Mouse (Mus musculus) ES-E14 (cell line): Measurements from ENCODE around the gene Col9a2. TPM values are rescaled to one million over a fixed set of nuclear protein-coding genes. Genes with fewer than 3 reads are reported as not detected.

Source experiments
- DNase-seq: peaks from one replicate; pipeline ENCODE4 v3.0.0-alpha.2; 2013; ENCODE audit warnings: low read depth, low spot score
- H3K27ac ChIP-seq: 2 replicates; pipeline ENCODE4 v1.5.1; 2012; ENCODE audit warnings: low read depth, mild to moderate bottlenecking, low read length, moderate library complexity, mixed read lengths; ENCODE audit not compliant: poor library complexity, insufficient read depth, severe bottlenecking
- H3K36me3 ChIP-seq: 2 replicates; pipeline ENCODE4 v1.6.1; 2012; ENCODE audit warnings: mild to moderate bottlenecking, low read length, moderate library complexity, mixed read lengths; ENCODE audit not compliant: control insufficient read depth, poor library complexity, insufficient read depth, severe bottlenecking
- H3K4me1 ChIP-seq, 2 experiments: fragments of 150-350 bp in 1 of 2; sonication (generic) in 1 of 2; 2 replicates each; pipeline ENCODE4 v1.6.1; 2012; ENCODE audit warnings: low read length in 2 of 2, mild to moderate bottlenecking in 1 of 2, mixed read lengths in 1 of 2; ENCODE audit not compliant: control insufficient read depth in 2 of 2, insufficient read depth in 2 of 2, poor library complexity in 1 of 2
- H3K4me3 ChIP-seq, 2 experiments: fragments of 150-350 bp in 1 of 2; sonication (generic) in 1 of 2; 2 replicates each; pipeline ENCODE4 v1.5.1; 2012; ENCODE audit warnings: low read length in 2 of 2, low read depth in 1 of 2, mild to moderate bottlenecking in 1 of 2, mixed read lengths in 1 of 2; ENCODE audit not compliant: insufficient read depth in 1 of 2, poor library complexity in 1 of 2, severe bottlenecking in 1 of 2
- H3K9ac ChIP-seq: 2 replicates; pipeline ENCODE4 v1.6.1; 2012; ENCODE audit warnings: low read depth, mild to moderate bottlenecking, low read length, mixed read lengths; ENCODE audit not compliant: poor library complexity, insufficient read depth, severe bottlenecking
- H3K9me3 ChIP-seq: fragments of 150-350 bp; sonication (generic); 2 replicates; pipeline ENCODE4 v1.6.1; 2012; ENCODE audit warnings: low read depth, mild to moderate bottlenecking, low read length; ENCODE audit not compliant: control insufficient read depth, insufficient read depth
- CHD2 ChIP-seq: IDR thresholded peaks from 2 replicates; pipeline ENCODE4 v1.6.1; 2014; ENCODE audit warnings: mild to moderate bottlenecking, low read depth, low read length, inconsistent platforms
- HCFC1 ChIP-seq: IDR thresholded peaks from 2 replicates; pipeline ENCODE4 v1.6.1; 2012; ENCODE audit warnings: low read length, inconsistent platforms, borderline replicate concordance; ENCODE audit not compliant: insufficient read depth
- MAFK ChIP-seq: IDR thresholded peaks from 2 replicates; pipeline ENCODE4 v1.6.1; 2014; ENCODE audit warnings: mild to moderate bottlenecking, low read depth, low read length, inconsistent platforms; ENCODE audit not compliant: insufficient read depth
- ZC3H11A ChIP-seq: IDR thresholded peaks from 2 replicates; pipeline ENCODE4 v1.6.1; 2012; ENCODE audit warnings: low read depth, mild to moderate bottlenecking, inconsistent platforms, low read length, borderline replicate concordance
- ZNF384 ChIP-seq: IDR thresholded peaks from 2 replicates; pipeline ENCODE4 v1.6.1; 2012; ENCODE audit warnings: low read depth, low read length, inconsistent platforms
- in situ Hi-C, 2 experiments: fragments of 600-800 bp; cut with MboI; formaldehyde crosslinking; loops; one replicate each; pipeline ENCODE4 v1.15.1; 2025; ENCODE audit warnings: low sequenced_read_pairs in 2 of 2, inconsistent platforms in 1 of 2; ENCODE audit not compliant: unreplicated experiment in 2 of 2
- total RNA-seq: library from RNA; depleted of rRNA; stranded (reverse); fragments of 300-350 nt; gene quantifications from 2 replicates; pipeline ENCODE4 v1.2.3, GENCODE M21; 2012

Col9a2 gene
- total RNA-seq, 1 experiment = 29.4 TPM

GRCm38 (mm10) chr4:121042946-121043345 lies 3.8 kb downstream of the Col9a2 start:
- peak overlapping the region; percentile 82; the same call in 1 of the 2 replicates for H3K27ac ChIP-seq
- H3K9ac ChIP-seq = no peak overlapping the region
- no peak overlapping the region; a peak in 1 of 4 replicates for H3K4me3 ChIP-seq
- DNase-seq = no peak
- H3K9me3 ChIP-seq = no peaks in the 10 kb centered on the region
- peaks cover 0 to 26% of the 10 kb centered on the region in 2 experiments for H3K4me1 ChIP-seq
- in situ Hi-C loops = no loop called here
- no peaks in the 10 kb centered on the region for H3K36me3 ChIP-seq
- TF ChIP-seq CHD2 (no peak), HCFC1 (no peak), ZNF384 (no peak), ZC3H11A (no peak), MAFK (no peak)

GRCm38 (mm10) chr4:121051863-121052262 lies 12.7 kb downstream of the Col9a2 start:
- in situ Hi-C loops = no loop called here
- DNase-seq = no peak
- H3K36me3 ChIP-seq = 0 out of 2 replicates have a peak, but pooled peaks cover 3% of the 10 kb centered on the region
- peaks cover 0 to 12% of the 10 kb centered on the region in 2 experiments; a peak in 1 of 4 replicates for H3K4me1 ChIP-seq
- H3K27ac ChIP-seq = no peak overlapping the region
- H3K9me3 ChIP-seq = no peaks in the 10 kb centered on the region
- no peak overlapping the region for H3K4me3 ChIP-seq
- no peak overlapping the region for H3K9ac ChIP-seq
- TF ChIP-seq CHD2 = no peak
- TF ChIP-seq HCFC1 = no peak
- no peak for TF ChIP-seq MAFK
- TF ChIP-seq ZC3H11A = no peak
- TF ChIP-seq ZNF384 = no peak

GRCm38 (mm10) chr4:121052454-121053323 lies 13.5 kb downstream of the Col9a2 start:
- peaks cover 0 to 12% of the 10 kb centered on the region in 2 experiments; a peak in 1 of 4 replicates for H3K4me1 ChIP-seq
- 0 out of 2 replicates have a peak, but pooled peaks cover 3% of the 10 kb centered on the region for H3K36me3 ChIP-seq
- H3K27ac ChIP-seq = no peak overlapping the region
- TF ChIP-seq MAFK (no peak), CHD2 (no peak), ZNF384 (no peak), ZC3H11A (no peak), HCFC1 (no peak)
- in situ Hi-C loops = no loop called here
- peak overlapping the region; percentile 36; the same call in 1 of the 2 replicates for H3K9ac ChIP-seq
- H3K9me3 ChIP-seq = no peaks in the 10 kb centered on the region
- no peak for DNase-seq
- peak overlapping the region; percentile 49 to 58 for H3K4me3 ChIP-seq

- DNase-seq = no peak
- in situ Hi-C loops = no loop called here
- Histone ChIP-seq H3K4me3 (no peak overlapping the region), H3K4me1 (peaks cover 0 to 12% of the 10 kb centered on the region in 2 experiments; a peak in 1 of 4 replicates), H3K9ac (no peak overlapping the region), H3K9me3 (no peaks in the 10 kb centered on the region), H3K27ac (no peak overlapping the region), H3K36me3 (peaks cover 2% of the 10 kb centered on the region)
- TF ChIP-seq CHD2 (no peak), ZNF384 (no peak), ZC3H11A (no peak), HCFC1 (no peak), MAFK (no peak)
Measured at GRCm38 (mm10) chr4:121056342-121056741, 17.2 kb downstream of the Col9a2 start.
